Mouse (Mus musculus) fibroblast of lung, adult 2 months (primary cell): Measurements from ENCODE around the gene Cic.
A peak's percentile ranks its signal among the peaks of the same experiment; 100 is the strongest.
"Not testable (repeated sequence)": the region's sequence is repeated elsewhere in the genome, so short reads cannot be mapped to it uniquely, and the experiment has no call there.

Experiments
- DNase-seq: peaks from one replicate; pipeline ENCODE4 v3.0.0-alpha.2; 2011; ENCODE audit warnings: low read depth

The Cic gene

GRCm38 (mm10) chr7:25306614-25306996, 39.1 kb downstream of the Cic start:
- no peak for DNase-seq

- DNase-seq: no peak
Observed at GRCm38 (mm10) chr7:25308702-25309318, 41.3 kb downstream of the Cic start.

- no peak for DNase-seq
Observed at GRCm38 (mm10) chr7:25309425-25309824, 41.9 kb downstream of the Cic start.

GRCm38 (mm10) chr7:25311193-25311592, 43.7 kb downstream of the Cic start:
- DNase-seq: no peak

- DNase-seq: no peak
Observed at GRCm38 (mm10) chr7:25313325-25313724, 45.8 kb downstream of the Cic start.

- DNase-seq: no peak
Observed at GRCm38 (mm10) chr7:25314606-25315305, 47.3 kb downstream of the Cic start.

- DNase-seq: no peak
Observed at GRCm38 (mm10) chr7:25315306-25316041, 48.0 kb downstream of the Cic start.

- peak; percentile 99 for DNase-seq
Observed at GRCm38 (mm10) chr7:25316532-25317445, 49.3 kb downstream of the Cic start, which contains the start of gene Megf8. Megf8 (plus strand) TSS chr7:25317164.

- DNase-seq: no peak
Observed at GRCm38 (mm10) chr7:25317446-25317999, 50.0 kb downstream of the Cic start.

- DNase-seq: no peak
Observed at GRCm38 (mm10) chr7:25322058-25322484, 54.6 kb downstream of the Cic start.

- no peak for DNase-seq
Observed at GRCm38 (mm10) chr7:25323219-25323618, 55.7 kb downstream of the Cic start.

GRCm38 (mm10) chr7:25325431-25325830, 57.9 kb downstream of the Cic start:
- DNase-seq: not testable (repeated sequence)

- DNase-seq: no peak
Observed at GRCm38 (mm10) chr7:25326233-25326632, 58.7 kb downstream of the Cic start.

- DNase-seq: peak; percentile 45
Observed at GRCm38 (mm10) chr7:25333596-25334307, 66.2 kb downstream of the Cic start.

- DNase-seq: no peak
Observed at GRCm38 (mm10) chr7:25334472-25334871, 67.0 kb downstream of the Cic start.

GRCm38 (mm10) chr7:25339329-25339728, 71.8 kb downstream of the Cic start:
- no peak for DNase-seq

- DNase-seq: no peak
Observed at GRCm38 (mm10) chr7:25341000-25341784, 73.7 kb downstream of the Cic start.
